Mouse (Mus musculus): Measurements from ENCODE around the gene Mobp. TPM values are rescaled to one million over a fixed set of nuclear protein-coding genes. Genes with fewer than 3 reads are reported as not detected.

Gene Mobp
- polyA plus RNA-seq, 1 experiment from 2014 or later = 0.10 TPM

DNA sequence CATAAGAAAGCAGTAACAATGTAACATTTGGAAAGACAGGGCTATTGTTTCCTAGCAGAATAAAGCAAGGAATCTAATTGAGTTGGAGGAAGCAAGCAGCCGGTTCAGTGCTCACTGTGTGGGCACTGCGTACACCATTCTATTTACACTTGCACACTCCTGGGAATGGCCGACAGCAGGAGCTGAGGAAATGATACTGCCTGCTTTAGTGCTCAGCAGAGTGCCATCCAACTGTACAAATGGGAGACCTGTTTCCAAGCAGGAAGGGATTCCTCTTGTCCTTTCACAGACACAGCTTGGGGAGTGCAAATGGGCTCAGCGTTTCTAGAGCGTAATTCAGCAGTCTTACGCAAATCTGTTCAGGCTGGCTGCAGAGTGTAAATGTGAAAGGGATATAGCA is 63.4 kb downstream of the Mobp start:
- Histone ChIP-seq H3K4me2 (ENCODE audit: low read length) (no peak overlapping the region), H3K4me3 (ENCODE audit: low read depth, low read length) (no peak overlapping the region)
- no peak for ATAC-seq

DNA sequence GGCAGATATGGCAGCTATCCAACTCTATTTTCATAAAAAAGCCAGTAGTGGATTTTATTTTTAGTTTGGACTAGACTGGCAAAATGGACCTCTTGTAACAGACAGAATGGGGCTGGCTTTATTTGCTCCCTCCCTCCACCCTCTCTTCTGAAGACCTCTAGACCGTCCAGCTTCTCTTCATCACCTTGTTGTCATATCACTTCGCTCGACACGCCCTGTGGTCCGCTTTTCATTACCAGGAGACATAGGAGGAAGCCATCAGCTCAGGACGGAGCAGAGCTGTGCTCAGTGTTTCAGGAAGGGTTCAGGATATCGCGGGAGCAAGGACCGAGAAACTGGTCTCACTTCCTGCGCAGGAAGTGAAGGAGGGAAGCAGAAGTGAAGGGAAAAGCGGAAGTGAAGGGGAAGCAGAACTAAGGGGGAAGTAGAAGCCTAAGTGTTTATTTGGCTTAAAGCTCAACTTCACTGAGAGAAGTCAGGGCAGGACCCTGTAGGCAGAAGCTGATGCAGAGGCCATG is 65.5 kb downstream of the Mobp start:
- Histone ChIP-seq H3K9me3 (replicated peaks; ENCODE audit: control insufficient read depth, low read length, poor library complexity, severe bottlenecking) (no peaks in the 10 kb centered on the region), H3K4me3 (ENCODE audit: low read depth, low read length) (no peak overlapping the region), H3K4me1 (ENCODE audit: control insufficient read depth, insufficient read depth, low read length) (0 out of 2 replicates have a peak, but pooled peaks cover 2% of the 10 kb centered on the region), H3K36me3 (ENCODE audit: control insufficient read depth, insufficient read depth, low read length) (no peaks in the 10 kb centered on the region), H3K27ac (ENCODE audit: low read length) (no peak overlapping the region), H3K9ac (ENCODE audit: low read depth, low read length) (no peak overlapping the region), H3K4me2 (ENCODE audit: low read length) (no peak overlapping the region), H3K27me3 (ENCODE audit: control insufficient read depth, insufficient read depth, low read depth, low read length) (no peaks in the 10 kb centered on the region)
- ATAC-seq = no peak
- 91% methylated on average over 11 of the region's 11 CpGs for WGBS

More for the DNA sequence above, 63.4 kb downstream of the Mobp start:
- Histone ChIP-seq H3K36me3 (ENCODE audit: control insufficient read depth, insufficient read depth, low read length) (no peaks in the 10 kb centered on the region), H3K9me3 (replicated peaks; ENCODE audit: control insufficient read depth, low read length, poor library complexity, severe bottlenecking) (no peaks in the 10 kb centered on the region), H3K27ac (ENCODE audit: low read length) (no peak overlapping the region), H3K4me1 (ENCODE audit: control insufficient read depth, insufficient read depth, low read length) (no peaks in the 10 kb centered on the region), H3K9ac (ENCODE audit: low read depth, low read length) (no peak overlapping the region), H3K27me3 (ENCODE audit: control insufficient read depth, insufficient read depth, low read depth, low read length) (no peaks in the 10 kb centered on the region)
- 66% methylated on average over 6 of the region's 6 CpGs for WGBS

- WGBS = 79% methylated on average over 3 of the region's 3 CpGs
- ATAC-seq = no peak
Measured at GRCm38 (mm10) chr9:120219411-120219810, 69.9 kb downstream of the Mobp start.

More at GRCm38 (mm10) chr9:120219411-120219810, 69.9 kb downstream of the Mobp start:
- peaks cover 10% of the 10 kb centered on the region for H3K4me1 ChIP-seq (ENCODE audit: control insufficient read depth, insufficient read depth, low read length)
- H3K36me3 ChIP-seq (ENCODE audit: control insufficient read depth, insufficient read depth, low read length) = no peaks in the 10 kb centered on the region
- no peak overlapping the region for H3K4me3 ChIP-seq (ENCODE audit: low read depth, low read length)
- H3K27me3 ChIP-seq (ENCODE audit: control insufficient read depth, insufficient read depth, low read depth, low read length) = no peaks in the 10 kb centered on the region
- no peak overlapping the region for H3K4me2 ChIP-seq (ENCODE audit: low read length)
- no peak overlapping the region for H3K9ac ChIP-seq (ENCODE audit: low read depth, low read length)
- no peaks in the 10 kb centered on the region for H3K9me3 ChIP-seq (replicated peaks; ENCODE audit: control insufficient read depth, low read length, poor library complexity, severe bottlenecking)
- no peak overlapping the region for H3K27ac ChIP-seq (ENCODE audit: low read length)

Other genes starting within 250 kb of the Mobp start
- gene Gorasp1, start 212.1 kb upstream of the Mobp start, polyA plus RNA-seq (2015; fragmentation: Nextera tagmentation; extraction: Ambion mirVana) = 27.3 and 29.2 TPM in 2 replicates
- 1.0 and 1.3 TPM in 2 replicates for gene Ttc21a, start 212.1 kb upstream of the Mobp start, polyA plus RNA-seq (2015; fragmentation: Nextera tagmentation; extraction: Ambion mirVana)
- 0.75 and 1.0 TPM in 2 replicates for gene Csrnp1, start 165.0 kb upstream of the Mobp start, polyA plus RNA-seq (2015; fragmentation: Nextera tagmentation; extraction: Ambion mirVana)
- not detected in 2 replicates for gene Xirp1, start 126.1 kb upstream of the Mobp start, polyA plus RNA-seq (2015; fragmentation: Nextera tagmentation; extraction: Ambion mirVana)
- gene Cx3cr1, start 79.8 kb upstream of the Mobp start, polyA plus RNA-seq (2015; fragmentation: Nextera tagmentation; extraction: Ambion mirVana) = 7.6 and 8.0 TPM in 2 replicates
- not detected in 2 replicates for gene Ccr8, start 57.6 kb upstream of the Mobp start, polyA plus RNA-seq (2015; fragmentation: Nextera tagmentation; extraction: Ambion mirVana)
- 38.0 and 43.6 TPM in 2 replicates for gene Slc25a38, start 39.3 kb upstream of the Mobp start, polyA plus RNA-seq (2015; fragmentation: Nextera tagmentation; extraction: Ambion mirVana)
- 846 and 879 TPM in 2 replicates for gene Rpsa, start 22.0 kb upstream of the Mobp start, polyA plus RNA-seq (2015; fragmentation: Nextera tagmentation; extraction: Ambion mirVana)
- gene Myrip, start 151.8 kb downstream of the Mobp start, polyA plus RNA-seq (2015; fragmentation: Nextera tagmentation; extraction: Ambion mirVana) = 6.0 and 6.6 TPM in 2 replicates